Mouse (Mus musculus): Measurements from ENCODE around the gene Magi2. TPM values are rescaled to one million over a fixed set of nuclear protein-coding genes. Genes with fewer than 3 reads are reported as not detected.

Gene Magi2
- polyA plus RNA-seq, 1 experiment from 2014 or later, result 4.1 TPM

GRCm38 (mm10) chr5:20470466-20470865 is 1243.6 kb downstream of the Magi2 start:
- Histone ChIP-seq H3K27me3 (no peaks in the 10 kb centered on the region), H3K4me1 (replicated peaks) (no peaks in the 10 kb centered on the region), H3K9me3 (replicated peaks) (no peaks in the 10 kb centered on the region), H3K4me3 (no peak overlapping the region), H3K36me3 (no peaks in the 10 kb centered on the region), H3K27ac (no peak overlapping the region), H3K9ac (no peak overlapping the region), H3K4me2 (no peak overlapping the region)
- no peak for ATAC-seq (replicated peaks; ENCODE audit: insufficient number of reproducible peaks, insufficient read depth, low FRiP score, low read depth)

GRCm38 (mm10) chr5:20484505-20484904 is 1257.7 kb downstream of the Magi2 start:
- no peaks in the 10 kb centered on the region for H3K36me3 ChIP-seq
- no peak for ATAC-seq (replicated peaks; ENCODE audit: insufficient number of reproducible peaks, insufficient read depth, low FRiP score, low read depth)
- H3K4me3 ChIP-seq, result no peak overlapping the region
- no peaks in the 10 kb centered on the region for H3K4me1 ChIP-seq (replicated peaks)
- WGBS, result 77% methylated on average over 7 of the region's 7 CpGs
- H3K9me3 ChIP-seq (replicated peaks), result no peaks in the 10 kb centered on the region
- H3K27ac ChIP-seq, result no peak overlapping the region
- H3K4me2 ChIP-seq, result no peak overlapping the region
- no peak overlapping the region for H3K9ac ChIP-seq
- H3K27me3 ChIP-seq, result no peaks in the 10 kb centered on the region

- Histone ChIP-seq H3K4me1 (replicated peaks) (no peaks in the 10 kb centered on the region), H3K4me3 (no peak overlapping the region), H3K27me3 (no peaks in the 10 kb centered on the region), H3K4me2 (no peak overlapping the region), H3K9me3 (replicated peaks) (no peaks in the 10 kb centered on the region), H3K9ac (no peak overlapping the region), H3K27ac (no peak overlapping the region), H3K36me3 (no peaks in the 10 kb centered on the region)
- ATAC-seq (replicated peaks; ENCODE audit: insufficient number of reproducible peaks, insufficient read depth, low FRiP score, low read depth), result no peak
- 53% methylated on average over 2 of the region's 2 CpGs for WGBS
These were observed 1265.1 kb downstream of the Magi2 start for GRCm38 (mm10) chr5:20491911-20492310.

- Histone ChIP-seq H3K36me3 (no peaks in the 10 kb centered on the region), H3K4me2 (no peak overlapping the region), H3K9ac (no peak overlapping the region), H3K27ac (no peak overlapping the region), H3K27me3 (no peaks in the 10 kb centered on the region), H3K4me3 (no peak overlapping the region), H3K9me3 (replicated peaks) (no peaks in the 10 kb centered on the region), H3K4me1 (replicated peaks) (no peaks in the 10 kb centered on the region)
- 77% methylated on average over 7 of the region's 7 CpGs for WGBS
- ATAC-seq (replicated peaks; ENCODE audit: insufficient number of reproducible peaks, insufficient read depth, low FRiP score, low read depth), result no peak
These were observed 1265.8 kb downstream of the Magi2 start for GRCm38 (mm10) chr5:20492679-20493078.

GRCm38 (mm10) chr5:20494010-20494409 is 1267.2 kb downstream of the Magi2 start:
- H3K27ac ChIP-seq, result no peak overlapping the region
- no peaks in the 10 kb centered on the region for H3K36me3 ChIP-seq
- ATAC-seq (replicated peaks; ENCODE audit: insufficient number of reproducible peaks, insufficient read depth, low FRiP score, low read depth), result no peak
- no peaks in the 10 kb centered on the region for H3K9me3 ChIP-seq (replicated peaks)
- 65% methylated on average over 6 of the region's 6 CpGs for WGBS
- no peak overlapping the region for H3K4me3 ChIP-seq
- no peak overlapping the region for H3K9ac ChIP-seq
- H3K4me2 ChIP-seq, result no peak overlapping the region
- no peaks in the 10 kb centered on the region for H3K4me1 ChIP-seq (replicated peaks)
- no peaks in the 10 kb centered on the region for H3K27me3 ChIP-seq

- Histone ChIP-seq H3K36me3 (no peaks in the 10 kb centered on the region), H3K27me3 (no peaks in the 10 kb centered on the region), H3K9me3 (replicated peaks) (no peaks in the 10 kb centered on the region), H3K9ac (no peak overlapping the region), H3K4me1 (replicated peaks) (no peaks in the 10 kb centered on the region), H3K4me3 (no peak overlapping the region), H3K4me2 (no peak overlapping the region), H3K27ac (no peak overlapping the region)
- 62% methylated on average over 8 of the region's 8 CpGs for WGBS
- no peak for ATAC-seq (replicated peaks; ENCODE audit: insufficient number of reproducible peaks, insufficient read depth, low FRiP score, low read depth)
These were observed 1270.1 kb downstream of the Magi2 start for GRCm38 (mm10) chr5:20496924-20497323.

GRCm38 (mm10) chr5:20499031-20499600 is 1272.3 kb downstream of the Magi2 start:
- Histone ChIP-seq H3K27me3 (no peaks in the 10 kb centered on the region), H3K27ac (no peak overlapping the region), H3K4me3 (no peak overlapping the region), H3K4me1 (replicated peaks) (no peaks in the 10 kb centered on the region), H3K9me3 (replicated peaks) (no peaks in the 10 kb centered on the region), H3K4me2 (no peak overlapping the region), H3K36me3 (no peaks in the 10 kb centered on the region), H3K9ac (no peak overlapping the region)
- WGBS, result 73% methylated on average over 9 of the region's 9 CpGs
- no peak for ATAC-seq (replicated peaks; ENCODE audit: insufficient number of reproducible peaks, insufficient read depth, low FRiP score, low read depth)

GRCm38 (mm10) chr5:20508609-20509008 is 1281.8 kb downstream of the Magi2 start:
- 32% methylated on average over 5 of the region's 5 CpGs for WGBS
- H3K36me3 ChIP-seq, result no peaks in the 10 kb centered on the region
- H3K27me3 ChIP-seq, result no peaks in the 10 kb centered on the region
- H3K4me2 ChIP-seq, result no peak overlapping the region
- no peak overlapping the region for H3K4me3 ChIP-seq
- H3K9me3 ChIP-seq (replicated peaks), result no peaks in the 10 kb centered on the region
- no peak for ATAC-seq (replicated peaks; ENCODE audit: insufficient number of reproducible peaks, insufficient read depth, low FRiP score, low read depth)
- H3K9ac ChIP-seq, result no peak overlapping the region
- no peak overlapping the region for H3K27ac ChIP-seq
- H3K4me1 ChIP-seq (replicated peaks), result peaks cover 2% of the 10 kb centered on the region; the same call in 1 of the 2 replicates

GRCm38 (mm10) chr5:20509606-20510005 is 1282.8 kb downstream of the Magi2 start:
- H3K27ac ChIP-seq, result no peak overlapping the region
- H3K4me3 ChIP-seq, result no peak overlapping the region
- H3K9ac ChIP-seq, result no peak overlapping the region
- no peak overlapping the region for H3K4me2 ChIP-seq
- H3K36me3 ChIP-seq, result no peaks in the 10 kb centered on the region
- H3K9me3 ChIP-seq (replicated peaks), result no peaks in the 10 kb centered on the region
- no peaks in the 10 kb centered on the region for H3K27me3 ChIP-seq
- ATAC-seq (replicated peaks; ENCODE audit: insufficient number of reproducible peaks, insufficient read depth, low FRiP score, low read depth), result no peak
- 27% methylated on average over 6 of the region's 6 CpGs for WGBS
- H3K4me1 ChIP-seq (replicated peaks), result peaks cover 2% of the 10 kb centered on the region; the same call in 1 of the 2 replicates

GRCm38 (mm10) chr5:20512377-20513126 is 1285.7 kb downstream of the Magi2 start:
- Histone ChIP-seq H3K36me3 (no peaks in the 10 kb centered on the region), H3K4me3 (no peak overlapping the region), H3K27ac (no peak overlapping the region), H3K4me1 (replicated peaks) (peaks cover 2% of the 10 kb centered on the region; the same call in 1 of the 2 replicates), H3K9me3 (replicated peaks) (no peaks in the 10 kb centered on the region), H3K27me3 (no peaks in the 10 kb centered on the region), H3K4me2 (no peak overlapping the region), H3K9ac (no peak overlapping the region)
- WGBS, result 35% methylated on average over 16 of the region's 16 CpGs
- no peak for ATAC-seq (replicated peaks; ENCODE audit: insufficient number of reproducible peaks, insufficient read depth, low FRiP score, low read depth)

GRCm38 (mm10) chr5:20521639-20522038 is 1294.8 kb downstream of the Magi2 start:
- no peak overlapping the region for H3K4me2 ChIP-seq
- H3K27me3 ChIP-seq, result no peaks in the 10 kb centered on the region
- ATAC-seq (replicated peaks; ENCODE audit: insufficient number of reproducible peaks, insufficient read depth, low FRiP score, low read depth), result no peak
- H3K9ac ChIP-seq, result no peak overlapping the region
- H3K9me3 ChIP-seq (replicated peaks), result no peaks in the 10 kb centered on the region
- 66% methylated on average over 9 of the region's 9 CpGs for WGBS
- no peak overlapping the region for H3K4me3 ChIP-seq
- H3K36me3 ChIP-seq, result no peaks in the 10 kb centered on the region
- no peaks in the 10 kb centered on the region for H3K4me1 ChIP-seq (replicated peaks)
- no peak overlapping the region for H3K27ac ChIP-seq

GRCm38 (mm10) chr5:20522047-20522446 is 1295.2 kb downstream of the Magi2 start:
- Histone ChIP-seq H3K9me3 (replicated peaks) (no peaks in the 10 kb centered on the region), H3K4me3 (no peak overlapping the region), H3K9ac (no peak overlapping the region), H3K36me3 (no peaks in the 10 kb centered on the region), H3K27me3 (no peaks in the 10 kb centered on the region), H3K27ac (no peak overlapping the region), H3K4me1 (replicated peaks) (no peaks in the 10 kb centered on the region), H3K4me2 (no peak overlapping the region)
- no peak for ATAC-seq (replicated peaks; ENCODE audit: insufficient number of reproducible peaks, insufficient read depth, low FRiP score, low read depth)
- WGBS, result 88% methylated on average over 13 of the region's 13 CpGs

All from heart, embryonic 15.5 days (tissue).